Mouse (Mus musculus) ES-E14 (cell line): ENCODE data around the gene Olfr97. TPM values are rescaled to one million over a fixed set of nuclear protein-coding genes. Genes with fewer than 3 reads are reported as not detected.
"Not testable (repeated sequence)": the region's sequence is repeated elsewhere in the genome, so short reads cannot be mapped to it uniquely, and the experiment has no call there.

Experiments
- DNase-seq: peaks from one replicate; pipeline ENCODE4 v3.0.0-alpha.2; 2013; ENCODE audit warnings: low read depth, low spot score
- H3K27ac ChIP-seq: 2 replicates; pipeline ENCODE4 v1.5.1; 2012; ENCODE audit warnings: low read depth, mild to moderate bottlenecking, low read length, moderate library complexity, mixed read lengths; ENCODE audit not compliant: poor library complexity, insufficient read depth, severe bottlenecking
- H3K36me3 ChIP-seq: 2 replicates; pipeline ENCODE4 v1.6.1; 2012; ENCODE audit warnings: mild to moderate bottlenecking, low read length, moderate library complexity, mixed read lengths; ENCODE audit not compliant: control insufficient read depth, poor library complexity, insufficient read depth, severe bottlenecking
- H3K4me1 ChIP-seq, 2 experiments: fragments of 150-350 bp in 1 of 2; sonication (generic) in 1 of 2; 2 replicates each; pipeline ENCODE4 v1.6.1; 2012; ENCODE audit warnings: low read length in 2 of 2, mild to moderate bottlenecking in 1 of 2, mixed read lengths in 1 of 2; ENCODE audit not compliant: control insufficient read depth in 2 of 2, insufficient read depth in 2 of 2, poor library complexity in 1 of 2
- H3K4me3 ChIP-seq, 2 experiments: fragments of 150-350 bp in 1 of 2; sonication (generic) in 1 of 2; 2 replicates each; pipeline ENCODE4 v1.5.1; 2012; ENCODE audit warnings: low read length in 2 of 2, low read depth in 1 of 2, mild to moderate bottlenecking in 1 of 2, mixed read lengths in 1 of 2; ENCODE audit not compliant: insufficient read depth in 1 of 2, poor library complexity in 1 of 2, severe bottlenecking in 1 of 2
- H3K9ac ChIP-seq: 2 replicates; pipeline ENCODE4 v1.6.1; 2012; ENCODE audit warnings: low read depth, mild to moderate bottlenecking, low read length, mixed read lengths; ENCODE audit not compliant: poor library complexity, insufficient read depth, severe bottlenecking
- H3K9me3 ChIP-seq: fragments of 150-350 bp; sonication (generic); 2 replicates; pipeline ENCODE4 v1.6.1; 2012; ENCODE audit warnings: low read depth, mild to moderate bottlenecking, low read length; ENCODE audit not compliant: control insufficient read depth, insufficient read depth
- CHD2 ChIP-seq: IDR thresholded peaks from 2 replicates; pipeline ENCODE4 v1.6.1; 2014; ENCODE audit warnings: mild to moderate bottlenecking, low read depth, low read length, inconsistent platforms
- HCFC1 ChIP-seq: IDR thresholded peaks from 2 replicates; pipeline ENCODE4 v1.6.1; 2012; ENCODE audit warnings: low read length, inconsistent platforms, borderline replicate concordance; ENCODE audit not compliant: insufficient read depth
- MAFK ChIP-seq: IDR thresholded peaks from 2 replicates; pipeline ENCODE4 v1.6.1; 2014; ENCODE audit warnings: mild to moderate bottlenecking, low read depth, low read length, inconsistent platforms; ENCODE audit not compliant: insufficient read depth
- ZC3H11A ChIP-seq: IDR thresholded peaks from 2 replicates; pipeline ENCODE4 v1.6.1; 2012; ENCODE audit warnings: low read depth, mild to moderate bottlenecking, inconsistent platforms, low read length, borderline replicate concordance
- ZNF384 ChIP-seq: IDR thresholded peaks from 2 replicates; pipeline ENCODE4 v1.6.1; 2012; ENCODE audit warnings: low read depth, low read length, inconsistent platforms
- in situ Hi-C, 2 experiments: fragments of 600-800 bp; cut with MboI; formaldehyde crosslinking; loops; one replicate each; pipeline ENCODE4 v1.15.1; 2025; ENCODE audit warnings: low sequenced_read_pairs in 2 of 2, inconsistent platforms in 1 of 2; ENCODE audit not compliant: unreplicated experiment in 2 of 2
- total RNA-seq: library from RNA; depleted of rRNA; stranded (reverse); fragments of 300-350 nt; gene quantifications from 2 replicates; pipeline ENCODE4 v1.2.3, GENCODE M21; 2012; rRNA removed

Olfr97 gene
- total RNA-seq, result not detected in 2 replicates

DNA sequence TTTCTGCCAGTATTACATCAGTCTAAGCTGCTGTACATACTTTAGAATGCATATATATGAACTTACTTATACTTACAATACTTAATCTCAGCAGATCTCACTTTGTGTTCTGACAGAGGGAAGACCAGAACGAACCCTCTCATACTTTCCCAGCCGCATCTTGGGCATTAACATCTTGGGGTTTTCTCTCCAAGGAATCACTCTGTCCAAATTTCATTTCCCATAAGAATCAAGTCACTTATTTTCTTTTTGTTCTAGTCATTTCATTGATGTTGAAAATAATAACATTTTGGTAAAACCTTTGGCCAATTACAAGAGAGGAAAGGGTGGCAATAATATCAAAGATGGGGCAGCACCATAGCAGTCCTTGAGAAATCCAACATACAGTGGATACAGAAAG, at the start of gene Olfr97:
TSS of gene Olfr97 (minus strand) at position 101 of the 400 bp plus-strand sequence.
- in situ Hi-C loops, DNase-seq, H3K27ac ChIP-seq, H3K4me3 ChIP-seq, H3K9ac ChIP-seq, H3K9me3 ChIP-seq, H3K36me3 ChIP-seq, H3K4me1 ChIP-seq: not testable (repeated sequence)

DNA sequence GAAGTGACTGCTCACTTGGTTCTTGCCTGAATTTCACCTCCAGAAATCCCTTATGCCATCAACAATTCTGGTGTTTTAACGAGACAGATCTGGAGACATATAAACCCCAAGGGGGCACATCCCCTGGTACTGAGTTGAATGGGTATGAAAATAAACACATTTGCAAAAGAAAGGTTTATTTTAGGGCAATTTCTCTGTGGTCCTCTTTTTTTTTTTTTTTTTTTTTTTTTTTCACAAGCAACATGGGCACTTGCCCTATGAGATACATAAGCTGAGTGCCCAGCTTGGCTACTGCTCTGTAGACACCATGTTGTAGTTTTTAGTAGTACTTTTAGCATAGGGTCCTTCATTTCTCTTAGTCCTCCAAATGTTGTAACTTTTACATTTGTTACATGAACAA, 46.2 kb upstream of the Olfr97 start, which contains the start of gene Olfr99:
TSS of gene Olfr99 (minus strand) at position 101 of the 400 bp plus-strand sequence.
- Histone ChIP-seq H3K4me1 (no peaks in the 10 kb centered on the region), H3K9me3 (no peaks in the 10 kb centered on the region), H3K9ac (no peak within 1 kb of the TSS), H3K36me3 (no peaks in the 10 kb centered on the region), H3K27ac (no peak within 1 kb of the TSS), H3K4me3 (no peak within 1 kb of the TSS)
- in situ Hi-C loops, result no loop called here
- no peak for DNase-seq
- TF ChIP-seq CHD2 (no peak), ZC3H11A (no peak), MAFK (no peak), HCFC1 (no peak), ZNF384 (no peak)

DNA sequence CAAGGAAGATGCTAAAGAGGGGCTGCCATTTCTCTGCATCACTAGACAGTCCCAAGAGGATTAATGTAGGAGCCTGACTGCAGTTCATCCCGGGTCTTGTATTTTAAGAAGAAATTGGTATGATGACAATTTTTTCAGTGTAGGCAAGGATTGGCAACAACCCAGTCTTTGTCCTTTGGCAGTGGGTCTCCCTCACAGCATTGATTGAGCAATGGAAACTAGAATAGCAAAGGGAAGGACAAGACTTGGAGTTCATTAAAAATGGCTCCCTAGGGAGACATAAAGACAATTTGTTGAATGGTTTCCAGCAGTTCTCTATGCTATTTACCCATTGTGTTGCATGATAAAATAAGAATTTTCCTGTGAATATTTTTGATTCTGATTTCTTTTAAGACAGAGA, 43.2 kb upstream of the Olfr97 start:
- DNase-seq, result no peak
- Histone ChIP-seq H3K36me3 (no peaks in the 10 kb centered on the region), H3K4me1 (no peaks in the 10 kb centered on the region), H3K9ac (no peak overlapping the region), H3K4me3 (no peak overlapping the region), H3K27ac (no peak overlapping the region), H3K9me3 (no peaks in the 10 kb centered on the region)
- in situ Hi-C loops, result no loop called here
- TF ChIP-seq MAFK, result no peak
- no peak for TF ChIP-seq HCFC1
- TF ChIP-seq ZC3H11A, result no peak
- no peak for TF ChIP-seq CHD2
- no peak for TF ChIP-seq ZNF384

DNA sequence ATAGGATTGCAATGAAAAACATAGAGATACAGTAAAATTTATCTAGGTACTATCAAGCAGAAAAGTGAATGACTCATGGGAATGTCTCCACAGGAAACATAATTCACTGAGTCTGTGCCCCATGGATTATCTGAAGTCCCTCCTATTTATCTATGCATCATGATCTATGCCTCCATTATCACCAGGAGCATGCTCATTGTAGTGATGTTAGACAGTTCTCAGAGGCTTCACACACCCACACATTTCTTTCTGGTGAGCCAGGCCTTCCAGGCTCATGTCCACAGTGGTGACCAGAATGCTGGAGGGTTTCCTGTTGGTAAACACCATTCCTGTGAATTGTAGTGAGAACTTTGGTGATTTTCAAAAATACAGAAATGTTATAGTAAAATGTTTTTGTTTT, 39.4 kb upstream of the Olfr97 start:
- in situ Hi-C loops, result no loop called here
- TF ChIP-seq ZNF384 (no peak), ZC3H11A (no peak), HCFC1 (no peak), MAFK (no peak), CHD2 (no peak)
- Histone ChIP-seq H3K36me3 (no peaks in the 10 kb centered on the region), H3K9me3 (no peaks in the 10 kb centered on the region), H3K9ac (no peak overlapping the region), H3K4me3 (no peak overlapping the region), H3K4me1 (no peaks in the 10 kb centered on the region), H3K27ac (no peak overlapping the region)
- DNase-seq, result no peak

DNA sequence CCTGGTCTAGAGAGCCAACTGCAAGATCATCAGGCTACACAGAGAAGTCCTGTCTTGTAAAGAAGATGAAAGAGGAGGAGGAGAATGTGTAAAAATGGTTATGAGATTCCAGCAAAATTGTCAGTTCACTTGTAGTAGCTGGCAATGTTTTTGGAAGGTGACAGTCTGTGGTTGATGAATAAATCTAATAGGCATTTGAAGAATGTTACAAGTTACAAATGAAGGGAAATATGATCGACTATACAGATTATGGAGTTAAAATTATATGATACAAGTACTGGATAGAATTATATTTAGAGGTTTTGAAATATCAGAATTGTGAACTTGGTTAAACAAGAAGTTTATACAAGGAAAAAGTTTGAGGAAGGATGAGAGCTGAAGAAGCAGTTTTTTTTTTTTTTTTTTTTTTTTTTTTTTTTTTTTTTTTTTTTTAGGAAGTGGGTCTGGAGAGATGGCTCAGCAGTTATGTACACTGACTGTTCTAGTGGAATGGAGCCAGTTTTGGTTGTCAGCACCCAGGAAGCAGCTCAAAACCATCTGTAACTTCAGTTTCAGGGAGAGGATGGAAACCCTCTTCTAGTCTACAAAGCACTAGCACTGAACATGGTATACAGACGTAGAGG, 38.6 kb upstream of the Olfr97 start:
- no peak overlapping the region for H3K4me3 ChIP-seq
- DNase-seq, result no peak
- no peak overlapping the region for H3K27ac ChIP-seq
- H3K9ac ChIP-seq, result no peak overlapping the region
- no peaks in the 10 kb centered on the region for H3K9me3 ChIP-seq
- in situ Hi-C loops, result no loop called here
- peaks cover 0 to 2% of the 10 kb centered on the region in 2 experiments; a peak in 1 of 4 replicates for H3K4me1 ChIP-seq
- no peaks in the 10 kb centered on the region for H3K36me3 ChIP-seq
- no peak for TF ChIP-seq ZNF384
- TF ChIP-seq MAFK, result no peak
- TF ChIP-seq ZC3H11A, result no peak
- TF ChIP-seq HCFC1, result no peak
- no peak for TF ChIP-seq CHD2
